Mouse (Mus musculus) kidney, embryonic 16.5 days (tissue): ENCODE measurements around the gene Ipo4. TPM values are rescaled to one million over a fixed set of nuclear protein-coding genes. Genes with fewer than 3 reads are reported as not detected.

Experiments
- ATAC-seq: fragments of 200-750 bp; cut with Nextera tagmentation; 2 replicates; pipeline ENCODE4 v1.8.0; 2017; ENCODE audit warnings: moderate TSS enrichment; ENCODE audit not compliant: low FRiP score, low TSS enrichment
- H3K27ac ChIP-seq: fragments of 300-500 bp; sonication (generic); 2 replicates; pipeline ENCODE4 v1.5.1; 2014; ENCODE audit warnings: low read length
- H3K27me3 ChIP-seq: fragments of 300-500 bp; sonication (generic); 2 replicates; pipeline ENCODE4 v1.6.1; 2014; ENCODE audit warnings: low read length, control low read depth, mixed read lengths; ENCODE audit not compliant: insufficient read depth
- H3K36me3 ChIP-seq: fragments of 300-500 bp; sonication (generic); 2 replicates; pipeline ENCODE4 v1.6.1; 2014; ENCODE audit warnings: low read length, control low read depth, mixed read lengths; ENCODE audit not compliant: insufficient read depth
- H3K4me1 ChIP-seq: fragments of 300-500 bp; sonication (generic); 2 replicates; pipeline ENCODE4 v1.6.1; 2014; ENCODE audit warnings: low read length, control low read depth, mixed read lengths; ENCODE audit not compliant: insufficient read depth
- H3K4me2 ChIP-seq: fragments of 300-500 bp; sonication (generic); replicated peaks from 2 replicates; pipeline ENCODE4 v1.6.1; 2014; ENCODE audit warnings: low read depth, low read length
- H3K4me3 ChIP-seq: fragments of 300-500 bp; sonication (generic); 2 replicates; pipeline ENCODE4 v1.5.1; 2014; ENCODE audit warnings: mild to moderate bottlenecking, low read length
- H3K9ac ChIP-seq: fragments of 300-500 bp; sonication (generic); replicated peaks from 2 replicates; pipeline ENCODE4 v1.6.1; 2014; ENCODE audit warnings: low read length
- H3K9me3 ChIP-seq: fragments of 300-500 bp; sonication (generic); 2 replicates; pipeline ENCODE4 v1.6.1; 2016; ENCODE audit warnings: low read length, control low read depth
- WGBS: fragments of 180-500 bp; shearing (Covaris S2); extraction: QIAGEN DNeasy Blood & Tissue Kit; methylation state at CpG from one replicate; pipeline ENCODE4 v1.1.7; 2014; 5-methylcytosine and 5-hydroxymethylcytosine counted together
- polyA plus RNA-seq: library from polyadenylated mRNA; unstranded; fragments of >200 nt; fragmentation: Nextera tagmentation; extraction: Ambion mirVana; gene quantifications from 2 replicates; pipeline ENCODE4 v1.2.1, GENCODE M21; 2015

The Ipo4 gene
- polyA plus RNA-seq, 1 experiment from 2014 or later: 130 TPM

GRCm38 (mm10) chr14:55658011-55658410 lies 22.3 kb upstream of the Ipo4 start:
- H3K4me3 ChIP-seq: no peak overlapping the region
- no peaks in the 10 kb centered on the region for H3K9me3 ChIP-seq
- H3K27me3 ChIP-seq: no peaks in the 10 kb centered on the region
- no peak overlapping the region for H3K9ac ChIP-seq
- WGBS: 79% methylated on average over 5 of the region's 5 CpGs
- ATAC-seq: no peak
- H3K4me1 ChIP-seq: peaks cover 10% of the 10 kb centered on the region; the same call in 1 of the 2 replicates
- H3K27ac ChIP-seq: no peak overlapping the region
- no peak overlapping the region for H3K4me2 ChIP-seq
- H3K36me3 ChIP-seq: peaks cover 10% of the 10 kb centered on the region

GRCm38 (mm10) chr14:55656935-55657334 lies 21.2 kb upstream of the Ipo4 start:
- Histone ChIP-seq H3K27me3 (no peaks in the 10 kb centered on the region), H3K9me3 (no peaks in the 10 kb centered on the region)

GRCm38 (mm10) chr14:55651528-55651927 lies 15.8 kb upstream of the Ipo4 start:
- H3K4me3 ChIP-seq: no peak overlapping the region
- 90% methylated on average over 7 of the region's 7 CpGs for WGBS
- no peaks in the 10 kb centered on the region for H3K36me3 ChIP-seq

More at GRCm38 (mm10) chr14:55656935-55657334, 21.2 kb upstream of the Ipo4 start:
- peaks cover 10% of the 10 kb centered on the region; the same call in 1 of the 2 replicates for H3K4me1 ChIP-seq
- peaks cover 5% of the 10 kb centered on the region; the same call in 1 of the 2 replicates for H3K36me3 ChIP-seq
- 88% methylated on average over 3 of the region's 3 CpGs for WGBS
- no peak overlapping the region for H3K9ac ChIP-seq
- no peak overlapping the region for H3K27ac ChIP-seq
- ATAC-seq: no peak
- H3K4me3 ChIP-seq: no peak overlapping the region
- H3K4me2 ChIP-seq: no peak overlapping the region

GRCm38 (mm10) chr14:55649884-55650283 lies 14.1 kb upstream of the Ipo4 start, which contains the start of gene Tssk4:
TSS of gene Tssk4 (plus strand) at chr14:55650184.
- H3K27me3 ChIP-seq: no peaks in the 10 kb centered on the region
- no peaks in the 10 kb centered on the region for H3K9me3 ChIP-seq
- no peak within 1 kb of the TSS for H3K9ac ChIP-seq
- no peak within 1 kb of the TSS for H3K4me2 ChIP-seq
- peaks cover 7% of the 10 kb centered on the region for H3K4me1 ChIP-seq
- no peaks in the 10 kb centered on the region for H3K36me3 ChIP-seq
- no peak for ATAC-seq
- H3K4me3 ChIP-seq: no peak within 1 kb of the TSS
- H3K27ac ChIP-seq: no peak within 1 kb of the TSS
- WGBS: 97% methylated on average over 2 of the region's 2 CpGs

More at GRCm38 (mm10) chr14:55651528-55651927, 15.8 kb upstream of the Ipo4 start:
- H3K27me3 ChIP-seq: no peaks in the 10 kb centered on the region
- no peak overlapping the region for H3K9ac ChIP-seq
- no peaks in the 10 kb centered on the region for H3K9me3 ChIP-seq
- no peak for ATAC-seq
- no peak overlapping the region for H3K4me2 ChIP-seq
- no peaks in the 10 kb centered on the region for H3K4me1 ChIP-seq
- H3K27ac ChIP-seq: no peak overlapping the region

- Histone ChIP-seq H3K9ac (peak overlapping the region; percentile 92), H3K27me3 (no peaks in the 10 kb centered on the region), H3K27ac (peak overlapping the region; percentile 95), H3K36me3 (peaks cover 21% of the 10 kb centered on the region), H3K9me3 (no peaks in the 10 kb centered on the region), H3K4me1 (peaks cover 21% of the 10 kb centered on the region), H3K4me2 (peak overlapping the region; percentile 88), H3K4me3 (peak overlapping the region; percentile 99)
- 14% methylated on average over 17 of the region's 17 CpGs for WGBS
- no peak for ATAC-seq
Measured at GRCm38 (mm10) chr14:55644261-55644888, 8.6 kb upstream of the Ipo4 start.

- Histone ChIP-seq H3K9ac (peak within 1 kb of the TSS; percentile 92), H3K9me3 (no peaks in the 10 kb centered on the region), H3K4me3 (peak within 1 kb of the TSS; percentile 99), H3K27ac (peak within 1 kb of the TSS; percentile 95), H3K36me3 (peaks cover 29% of the 10 kb centered on the region), H3K4me2 (peak within 1 kb of the TSS; percentile 88), H3K27me3 (no peaks in the 10 kb centered on the region), H3K4me1 (peaks cover 21% of the 10 kb centered on the region)
- under 1% methylated on average over 86 of the region's 89 CpGs for WGBS
- ATAC-seq: peak; percentile 87
Measured at GRCm38 (mm10) chr14:55643060-55643907, 7.5 kb upstream of the Ipo4 start, which contains the start of gene Tm9sf1. TSS of gene Tm9sf1 (minus strand) at chr14:55643806.

- no peaks in the 10 kb centered on the region for H3K9me3 ChIP-seq
- peak; percentile 36 for ATAC-seq
- no peaks in the 10 kb centered on the region for H3K27me3 ChIP-seq
- H3K27ac ChIP-seq: peak overlapping the region; percentile 95
- WGBS: 22% methylated on average over 8 of the region's 8 CpGs
- peaks cover 21% of the 10 kb centered on the region for H3K4me1 ChIP-seq
- peaks cover 35% of the 10 kb centered on the region for H3K36me3 ChIP-seq
- peak overlapping the region; percentile 88 for H3K4me2 ChIP-seq
- H3K9ac ChIP-seq: peak overlapping the region; percentile 92
- H3K4me3 ChIP-seq: peak overlapping the region; percentile 99
Measured at GRCm38 (mm10) chr14:55642679-55643059, 6.9 kb upstream of the Ipo4 start.

GRCm38 (mm10) chr14:55641291-55641690 lies 5.5 kb upstream of the Ipo4 start:
- Histone ChIP-seq H3K27me3 (no peaks in the 10 kb centered on the region), H3K36me3 (peaks cover 36% of the 10 kb centered on the region), H3K27ac (no peak overlapping the region), H3K4me2 (no peak overlapping the region), H3K4me3 (no peak overlapping the region), H3K9ac (no peak overlapping the region), H3K9me3 (no peaks in the 10 kb centered on the region), H3K4me1 (peaks cover 21% of the 10 kb centered on the region)
- ATAC-seq: no peak
- WGBS: 95% methylated on average over 13 of the region's 13 CpGs

GRCm38 (mm10) chr14:55640816-55641215 lies 5.1 kb upstream of the Ipo4 start:
- peaks cover 36% of the 10 kb centered on the region for H3K36me3 ChIP-seq
- H3K4me2 ChIP-seq: no peak overlapping the region
- no peak for ATAC-seq
- H3K9ac ChIP-seq: no peak overlapping the region
- 95% methylated on average over 14 of the region's 14 CpGs for WGBS
- H3K4me1 ChIP-seq: peaks cover 21% of the 10 kb centered on the region
- no peak overlapping the region for H3K4me3 ChIP-seq
- no peaks in the 10 kb centered on the region for H3K27me3 ChIP-seq
- no peaks in the 10 kb centered on the region for H3K9me3 ChIP-seq
- H3K27ac ChIP-seq: no peak overlapping the region
